12 mouse cellular contexts compared by ENCODE assay signal in the genomic region with DNA sequence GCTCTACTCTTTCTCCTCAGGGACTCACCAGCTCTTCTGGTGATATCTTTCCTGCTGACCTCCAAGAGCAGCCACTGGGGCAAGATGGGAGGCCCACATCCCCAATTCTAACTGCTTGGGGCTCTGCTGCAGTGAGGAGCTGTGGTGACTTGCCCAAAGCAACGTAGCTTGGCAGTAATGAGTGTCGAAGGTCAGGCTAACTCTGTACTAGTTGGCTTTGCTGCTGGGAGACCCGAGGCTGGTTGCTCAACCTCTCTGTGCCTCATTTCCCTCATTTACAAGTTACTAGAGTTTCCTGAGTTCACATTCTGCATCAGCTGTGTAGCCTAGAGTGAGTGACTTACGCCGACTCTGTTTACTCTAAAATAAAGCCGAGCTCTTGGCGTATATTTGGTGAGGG.
"Had no signal": no experiment of that assay in that cellular context is flagged by ENCODE, and none has a peak within 500 bp of the region (broad histone marks: within the 10 kb centered on the region; RNA-seq: fewer than 3 reads in every experiment).

No protein-coding gene starts in this region.

- H3K9ac ChIP-seq: intestine, embryonic 15.5 days; kidney, embryonic 15.5 days; neural tube, embryonic 15.5 days had no signal

- H3K27ac ChIP-seq: intestine, embryonic 15.5 days; kidney, embryonic 15.5 days; left cerebral cortex, adult 2 months; limb, embryonic 10.5 days; neural tube, embryonic 15.5 days had no signal

- H3K36me3 ChIP-seq: intestine, embryonic 15.5 days; kidney, embryonic 15.5 days; limb, embryonic 10.5 days; neural tube, embryonic 15.5 days had no signal

- H3K27me3 ChIP-seq: intestine, embryonic 15.5 days; kidney, embryonic 15.5 days; neural tube, embryonic 15.5 days had no signal

- DNase-seq: kidney, adult 2 months; kidney, postnatal 14 days; lung, adult 18-20 months; midbrain, embryonic 14.5 days; thymus, adult 18-20 months; thymus, postnatal 14 days had no signal

- H3K4me3 ChIP-seq: intestine, embryonic 15.5 days; kidney, embryonic 15.5 days; left cerebral cortex, adult 2 months; limb, embryonic 10.5 days; myocyte; neural tube, embryonic 15.5 days had no signal

- H3K4me2 ChIP-seq: intestine, embryonic 15.5 days; kidney, embryonic 15.5 days; neural tube, embryonic 15.5 days had no signal

- ATAC-seq: intestine, embryonic 15.5 days had no signal

- H3K9me3 ChIP-seq: intestine, embryonic 15.5 days; kidney, embryonic 15.5 days; limb, embryonic 10.5 days; neural tube, embryonic 15.5 days had no signal
